Comparison of ENCODE assay signal across 14 mouse cellular contexts in genomic region chr17:49033686-49034250, GRCm38 (mm10).
DNase-seq lines count a peak whose midpoint lies in the region; ATAC-seq and TF ChIP-seq lines count a peak whose summit lies in the region.
"Had no signal": no experiment of that assay in that cellular context is flagged by ENCODE, and none has a peak within 500 bp of the region (broad histone marks: within the 10 kb centered on the region; RNA-seq: fewer than 3 reads in every experiment).

No protein-coding gene starts in this region.

- H3K36me3 ChIP-seq in kidney, adult 2 months (ENCODE audit: control insufficient read depth, insufficient read depth, low read length) = no peaks in the 10 kb centered on the region
- H3K36me3 ChIP-seq in neural tube, embryonic 13.5 days = no peaks in the 10 kb centered on the region
- H3K36me3 ChIP-seq: heart, embryonic 12.5 days had no signal

- no peak for TF ChIP-seq POLR2A in kidney, adult 2 months (IDR thresholded peaks at IDR 0.05; ENCODE audit: low read depth, low read length)
- TF ChIP-seq POLR2A in brain, embryonic 14.5 days (IDR thresholded peaks at IDR 0.05; ENCODE audit: borderline replicate concordance, extremely low read depth, insufficient read depth, insufficient read length, poor library complexity, severe bottlenecking) = no peak

- 49% methylated on average over 5 of the region's 5 CpGs for WGBS in kidney, adult 2 months
- 18% methylated on average over 5 of the region's 5 CpGs for WGBS in neural tube, embryonic 13.5 days

- no peak overlapping the region for H3K9ac ChIP-seq in neural tube, embryonic 13.5 days
- H3K9ac ChIP-seq: heart, embryonic 12.5 days; lung, embryonic 14.5 days had no signal

- no peak for ATAC-seq in neural tube, embryonic 13.5 days (ENCODE audit: low read depth)
- ATAC-seq: CD4-positive, CD25-positive, alpha-beta regulatory T cell, adult 4 months had no signal

- DNase-seq in kidney, adult 2 months = peak; percentile 11
- no peak for DNase-seq in kidney, postnatal 36 days
- DNase-seq in neural tube, embryonic 10.5 days (ENCODE audit: extremely low spot score, low spot score) = no peak
- DNase-seq in brain, embryonic 14.5 days (ENCODE audit: low read depth) = peak; percentile 71
- no peak for DNase-seq in spleen, adult 12 weeks (ENCODE audit: low spot score)
- no peak for DNase-seq in thymus, postnatal 0 days (ENCODE audit: low spot score)
- DNase-seq: cerebellum, adult 11 months; cerebellum, postnatal 25 days; left cerebral cortex, postnatal 4 days; lung, embryonic 14.5 days had no signal

- no peak overlapping the region for H3K4me2 ChIP-seq in neural tube, embryonic 13.5 days
- H3K4me2 ChIP-seq: heart, embryonic 12.5 days; liver, embryonic 11.5 days; lung, embryonic 14.5 days had no signal

- no peaks in the 10 kb centered on the region for H3K27me3 ChIP-seq in kidney, adult 2 months (replicated peaks; ENCODE audit: control insufficient read depth, insufficient read depth, low read length)
- peaks cover 5% of the 10 kb centered on the region; the same call in 1 of the 2 replicates for H3K27me3 ChIP-seq in neural tube, embryonic 13.5 days

- TF ChIP-seq CTCF in kidney, adult 2 months (conservative IDR thresholded peaks at IDR 0.05; ENCODE audit: insufficient read depth, insufficient read length, low read depth, low read length) = no peak
- TF ChIP-seq CTCF in brain, embryonic 14.5 days (IDR thresholded peaks at IDR 0.05; ENCODE audit: borderline replicate concordance, extremely low read depth, insufficient read depth, insufficient read length) = no peak

- no peaks in the 10 kb centered on the region for H3K9me3 ChIP-seq in neural tube, embryonic 13.5 days
- H3K9me3 ChIP-seq: heart, embryonic 12.5 days had no signal

- H3K4me1 ChIP-seq in kidney, adult 2 months (ENCODE audit: control insufficient read depth, insufficient read depth, low read length) = no peaks in the 10 kb centered on the region
- peaks cover 22% of the 10 kb centered on the region for H3K4me1 ChIP-seq in neural tube, embryonic 13.5 days (replicated peaks)

- H3K27ac ChIP-seq in kidney, adult 2 months (ENCODE audit: insufficient read depth, low read depth, low read length) = no peak overlapping the region
- H3K27ac ChIP-seq in neural tube, embryonic 13.5 days (replicated peaks) = peak overlapping the region; percentile 69

- no peak overlapping the region for H3K4me3 ChIP-seq in kidney, adult 2 months (ENCODE audit: insufficient read depth, low read depth, low read length)
- H3K4me3 ChIP-seq in neural tube, embryonic 13.5 days = no peak overlapping the region
- H3K4me3 ChIP-seq: heart, embryonic 12.5 days had no signal

Comparison
In these comparisons a context has a peak if more than half of its experiments do, and no peak if none do; other contexts are left out.
1. DNase-seq: peak in kidney, adult 2 months (single experiment) and brain, embryonic 14.5 days (single experiment); none in kidney, postnatal 36 days (0 of 2), neural tube, embryonic 10.5 days (single experiment), spleen, adult 12 weeks (single experiment) and thymus, postnatal 0 days (single experiment).